Comparison of ENCODE assay signal across 11 mouse cellular contexts in genomic region chr7:144132699-144133387, GRCm38 (mm10).
DNase-seq lines count a peak whose midpoint lies in the region; ATAC-seq lines count a peak whose summit lies in the region.
"Had no signal": no experiment of that assay in that cellular context is flagged by ENCODE, and none has a peak within 500 bp of the region (broad histone marks: within the 10 kb centered on the region; RNA-seq: fewer than 3 reads in every experiment).

No protein-coding gene starts in this region.

- no peaks in the 10 kb centered on the region for H3K36me3 ChIP-seq in forebrain, embryonic 15.5 days
- no peaks in the 10 kb centered on the region for H3K36me3 ChIP-seq in neural tube, embryonic 14.5 days (ENCODE audit: control insufficient read depth, insufficient read depth, low read length)

- H3K27ac ChIP-seq in forebrain, embryonic 15.5 days (replicated peaks), result peak overlapping the region; percentile 81
- H3K27ac ChIP-seq in neural tube, embryonic 14.5 days (ENCODE audit: low read depth, low read length), result peak overlapping the region; percentile 4

- peak; percentile 32 to 43 for DNase-seq in cerebellum, postnatal 14 days
- DNase-seq in cerebellum, adult 11-12 months, result no peak
- peak; percentile 31 to 46 for DNase-seq in layer of hippocampus, postnatal 10 days (ENCODE audit: low spot score in 2 of 2)
- DNase-seq in ovary, postnatal 36 days (ENCODE audit: low spot score), result no peak
- no peak for DNase-seq in cerebellum, adult 18-20 months
- no peak for DNase-seq in lung, adult 18-20 months
- DNase-seq: adrenal gland, adult 8-10 months; kidney, adult 9 months; lung, postnatal 36 days had no signal

- H3K4me3 ChIP-seq in forebrain, embryonic 15.5 days, result 0 out of 2 replicates have a peak overlapping the region, but pooled peaks have one; percentile 1
- H3K4me3 ChIP-seq in neural tube, embryonic 14.5 days (ENCODE audit: low read depth, low read length), result no peak overlapping the region

- peaks cover 16% of the 10 kb centered on the region for H3K4me1 ChIP-seq in forebrain, embryonic 15.5 days
- peaks cover 3% of the 10 kb centered on the region; the same call in 1 of the 2 replicates for H3K4me1 ChIP-seq in neural tube, embryonic 14.5 days (ENCODE audit: control insufficient read depth, insufficient read depth, low read length)

- H3K4me2 ChIP-seq in forebrain, embryonic 15.5 days (replicated peaks), result peak overlapping the region; percentile 23
- H3K4me2 ChIP-seq in neural tube, embryonic 14.5 days (ENCODE audit: low read depth, low read length), result no peak overlapping the region; the same call in 1 of the 2 replicates

- H3K9me3 ChIP-seq in forebrain, embryonic 15.5 days, result no peaks in the 10 kb centered on the region
- H3K9me3 ChIP-seq in neural tube, embryonic 14.5 days (ENCODE audit: control insufficient read depth, low read length), result no peaks in the 10 kb centered on the region

- H3K27me3 ChIP-seq in forebrain, embryonic 15.5 days, result no peaks in the 10 kb centered on the region
- no peaks in the 10 kb centered on the region for H3K27me3 ChIP-seq in neural tube, embryonic 14.5 days (ENCODE audit: control insufficient read depth, insufficient read depth, low read length)

- WGBS in forebrain, embryonic 15.5 days, result 60% methylated on average over 22 of the region's 22 CpGs
- WGBS in neural tube, embryonic 14.5 days, result 73% methylated on average over 22 of the region's 22 CpGs

- no peak overlapping the region for H3K9ac ChIP-seq in forebrain, embryonic 15.5 days (replicated peaks)
- H3K9ac ChIP-seq in neural tube, embryonic 14.5 days (replicated peaks; ENCODE audit: low read depth, low read length), result no peak overlapping the region

- ATAC-seq in forebrain, embryonic 15.5 days (replicated peaks), result peak; percentile 85
- peak; percentile 81 for ATAC-seq in neural tube, embryonic 14.5 days (ENCODE audit: low read depth)

Comparison
In these comparisons a context has a peak if more than half of its experiments do, and no peak if none do; other contexts are left out.
1. DNase-seq: peak in cerebellum, postnatal 14 days (2 of 2) and layer of hippocampus, postnatal 10 days (2 of 2); none in cerebellum, adult 11-12 months (single experiment), ovary, postnatal 36 days (single experiment), cerebellum, adult 18-20 months (0 of 2) and lung, adult 18-20 months (0 of 2).